Mouse (Mus musculus) MEL (cell line): ENCODE measurements at regions not wholly inside any gene's neighbourhood (a gene's known extent, or its start where the extent isn't known, plus 50 kb on each side); places are given as distances from the start of the nearest gene placed in this dataset.

ENCODE experiments used
- CHD1 ChIP-seq: IDR thresholded peaks from 2 replicates; pipeline ENCODE4 v1.6.1; 2012; ENCODE audit warnings: low read depth, mild to moderate bottlenecking, inconsistent platforms, low read length, improper control_type of control experiment
- CTCF ChIP-seq, 3 experiments: IDR thresholded peaks in 2 of 3; conservative IDR thresholded peaks in 1 of 3; 2 replicates each; pipeline ENCODE4 v1.5.1; 2011 to 2012; ENCODE audit warnings: low read length in 3 of 3, low read depth in 2 of 3, mild to moderate bottlenecking in 2 of 3, improper control_type of control experiment in 1 of 3, inconsistent platforms in 1 of 3, mixed read lengths in 1 of 3, moderate library complexity in 1 of 3; ENCODE audit not compliant: control insufficient read depth in 1 of 3, insufficient read depth in 1 of 3, poor library complexity in 1 of 3, severe bottlenecking in 1 of 3
- E2F4 ChIP-seq: IDR thresholded peaks from 2 replicates; pipeline ENCODE4 v1.6.1; 2011; ENCODE audit warnings: low read depth, low read length, improper control_type of control experiment, borderline replicate concordance
- EP300 ChIP-seq, 2 experiments: IDR thresholded peaks; 2 replicates each; pipeline ENCODE4 v1.6.1; 2011; ENCODE audit warnings: improper control_type of control experiment in 2 of 2, low read length in 2 of 2, low read depth in 1 of 2, mild to moderate bottlenecking in 1 of 2
- HCFC1 ChIP-seq: IDR thresholded peaks from 2 replicates; pipeline ENCODE4 v1.6.1; 2012; ENCODE audit warnings: low read depth, mild to moderate bottlenecking, inconsistent platforms, low read length, improper control_type of control experiment, moderate library complexity
- MAFK ChIP-seq: IDR thresholded peaks from 2 replicates; pipeline ENCODE4 v1.6.1; 2011; ENCODE audit warnings: low read depth, mild to moderate bottlenecking, low read length, improper control_type of control experiment, borderline replicate concordance
- MAX ChIP-seq: IDR thresholded peaks from 2 replicates; pipeline ENCODE4 v1.6.1; 2011; ENCODE audit warnings: low read length, improper control_type of control experiment
- MYC ChIP-seq: IDR thresholded peaks from 2 replicates; pipeline ENCODE4 v1.6.1; 2011; ENCODE audit warnings: low read depth, mild to moderate bottlenecking, low read length, improper control_type of control experiment, moderate library complexity
- POLR2AphosphoS5 ChIP-seq: IDR thresholded peaks from 2 replicates; pipeline ENCODE4 v1.6.1; 2012; ENCODE audit warnings: low read depth, borderline replicate concordance, mild to moderate bottlenecking, inconsistent platforms, low read length, moderate library complexity, mixed read lengths
- RCOR1 ChIP-seq: IDR thresholded peaks from 2 replicates; pipeline ENCODE4 v1.6.1; 2012; ENCODE audit warnings: low read depth, mild to moderate bottlenecking, inconsistent platforms, low read length, improper control_type of control experiment
- TCF12 ChIP-seq: IDR thresholded peaks from 2 replicates; pipeline ENCODE4 v1.6.1; 2014; ENCODE audit warnings: low read depth, mild to moderate bottlenecking, inconsistent platforms, low read length, improper control_type of control experiment, moderate library complexity
- UBTF ChIP-seq: IDR thresholded peaks from 2 replicates; pipeline ENCODE4 v1.6.1; 2012; ENCODE audit warnings: low read depth, mild to moderate bottlenecking, inconsistent platforms, low read length, improper control_type of control experiment, moderate library complexity, borderline replicate concordance; ENCODE audit not compliant: insufficient read depth
- USF1 ChIP-seq: IDR thresholded peaks from 2 replicates; pipeline ENCODE4 v1.6.1; 2014; ENCODE audit warnings: low read depth, mild to moderate bottlenecking, inconsistent platforms, low read length, improper control_type of control experiment, moderate library complexity
- USF2 ChIP-seq, 2 experiments: IDR thresholded peaks; 2 replicates each; pipeline ENCODE4 v1.6.1; 2011 to 2012; ENCODE audit warnings: improper control_type of control experiment in 2 of 2, low read length in 2 of 2, borderline replicate concordance in 1 of 2, inconsistent platforms in 1 of 2, low read depth in 1 of 2, mild to moderate bottlenecking in 1 of 2; ENCODE audit not compliant: insufficient read depth in 1 of 2

DNA sequence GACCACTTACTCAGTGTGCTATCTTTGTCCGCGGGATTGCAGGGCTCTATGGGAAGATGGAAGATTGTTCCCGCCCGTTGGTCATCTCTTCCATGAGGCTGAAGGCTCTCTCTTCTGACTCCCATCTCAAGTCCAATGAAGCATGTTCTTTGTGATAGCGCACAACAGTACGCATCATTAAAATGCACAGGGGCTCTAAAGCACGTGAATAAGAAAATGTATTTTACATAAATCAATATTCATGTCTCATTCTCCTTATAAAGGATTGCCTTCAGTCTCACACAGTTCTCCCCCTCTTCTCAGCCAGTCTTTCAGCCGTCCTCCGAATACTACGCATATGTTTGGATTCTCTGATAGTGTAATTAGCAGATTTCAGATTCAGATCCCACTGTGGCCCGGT is 420.4 kb downstream of the Cdh26 start:
- TF ChIP-seq MAX = no peak
- no peak for TF ChIP-seq POLR2AphosphoS5
- TF ChIP-seq CTCF (IDR thresholded peaks at IDR 0.05 in 2 of 3, conservative IDR thresholded peaks at IDR 0.05 in 1 of 3; ENCODE audit: control insufficient read depth in 1 of 3, insufficient read depth in 1 of 3, low read depth in 2 of 3, low read length in 3 of 3, poor library complexity in 1 of 3, severe bottlenecking in 1 of 3) = no peak
- TF ChIP-seq RCOR1 = no peak
- TF ChIP-seq MYC = no peak
- TF ChIP-seq CHD1 = no peak
- TF ChIP-seq USF1 = no peak
- no peak for TF ChIP-seq E2F4
- no peak for TF ChIP-seq MAFK
- no peak for TF ChIP-seq EP300 (IDR thresholded peaks at IDR 0.05; ENCODE audit: low read depth in 1 of 2, low read length in 2 of 2)
- no peak for TF ChIP-seq UBTF
- TF ChIP-seq USF2 (IDR thresholded peaks at IDR 0.05; ENCODE audit: borderline replicate concordance in 1 of 2, insufficient read depth in 1 of 2, low read depth in 1 of 2, low read length in 2 of 2) = no peak
- no peak for TF ChIP-seq TCF12
- TF ChIP-seq HCFC1 = no peak
